Mouse (Mus musculus) liver, postnatal 0 days (tissue): ENCODE data around the gene Omp. TPM values are rescaled to one million over a fixed set of nuclear protein-coding genes. Genes with fewer than 3 reads are reported as not detected.

Experiments used
- ATAC-seq: fragments of 200-750 bp; cut with Nextera tagmentation; 2 replicates; pipeline ENCODE4 v1.8.0; 2017; ENCODE audit warnings: mild to moderate bottlenecking, moderate library complexity
- DNase-seq: peaks from one replicate; pipeline ENCODE4 v3.0.0-alpha.2; 2016
- H3K27ac ChIP-seq: fragments of 300-500 bp; sonication (generic); 2 replicates; pipeline ENCODE4 v1.5.1; 2014; ENCODE audit warnings: antibody characterized with exemption, moderate library complexity, mild to moderate bottlenecking, low read depth
- H3K27me3 ChIP-seq: fragments of 300-500 bp; sonication (generic); 2 replicates; pipeline ENCODE4 v1.6.1; 2014; ENCODE audit warnings: low read length, control low read depth, mixed read lengths; ENCODE audit not compliant: insufficient read depth
- H3K36me3 ChIP-seq: fragments of 300-500 bp; sonication (generic); replicated peaks from 2 replicates; pipeline ENCODE4 v1.6.1; 2014; ENCODE audit warnings: mild to moderate bottlenecking, control low read depth, low read length, moderate library complexity, mixed read lengths; ENCODE audit not compliant: insufficient read depth
- H3K4me1 ChIP-seq: fragments of 300-500 bp; sonication (generic); 2 replicates; pipeline ENCODE4 v1.6.1; 2014; ENCODE audit warnings: antibody characterized with exemption, mild to moderate bottlenecking, control low read depth; ENCODE audit not compliant: insufficient read depth
- H3K4me2 ChIP-seq: fragments of 300-500 bp; sonication (generic); 2 replicates; pipeline ENCODE4 v1.6.1; 2014; ENCODE audit warnings: low read depth, mild to moderate bottlenecking, low read length, moderate library complexity, mixed read lengths
- H3K4me3 ChIP-seq: fragments of 300-500 bp; sonication (generic); 2 replicates; pipeline ENCODE4 v1.5.1; 2014; ENCODE audit warnings: low read depth, low read length
- H3K9ac ChIP-seq: fragments of 300-500 bp; sonication (generic); replicated peaks from 2 replicates; pipeline ENCODE4 v1.6.1; 2014; ENCODE audit warnings: mild to moderate bottlenecking, moderate library complexity
- H3K9me3 ChIP-seq: fragments of 300-500 bp; sonication (generic); 2 replicates; pipeline ENCODE4 v1.6.1; 2016; ENCODE audit warnings: mild to moderate bottlenecking, control low read depth, low read length, mixed read lengths
- CTCF ChIP-seq: sonication (generic); IDR thresholded peaks from 2 replicates; pipeline ENCODE4 v1.5.1; 2016; ENCODE audit warnings: antibody characterized with exemption, low read depth
- EP300 ChIP-seq: IDR thresholded peaks from 2 replicates; pipeline ENCODE4 v1.6.1; 2016; ENCODE audit warnings: antibody characterized with exemption, low read depth, mild to moderate bottlenecking
- WGBS: fragments of 180-500 bp; shearing (Covaris S2); extraction: QIAGEN DNeasy Blood & Tissue Kit; methylation state at CpG from one replicate; pipeline ENCODE4 v1.1.7; 2014; ENCODE audit not compliant: insufficient replicate concordance; 5-methylcytosine and 5-hydroxymethylcytosine counted together
- polyA plus RNA-seq: library from polyadenylated mRNA; unstranded; fragments of >200 nt; fragmentation: Nextera tagmentation; extraction: Ambion mirVana; gene quantifications from 2 replicates; pipeline ENCODE4 v1.2.1, GENCODE M21; 2015

Omp gene
- polyA plus RNA-seq, 1 experiment from 2014 or later = 0.23 TPM

DNA sequence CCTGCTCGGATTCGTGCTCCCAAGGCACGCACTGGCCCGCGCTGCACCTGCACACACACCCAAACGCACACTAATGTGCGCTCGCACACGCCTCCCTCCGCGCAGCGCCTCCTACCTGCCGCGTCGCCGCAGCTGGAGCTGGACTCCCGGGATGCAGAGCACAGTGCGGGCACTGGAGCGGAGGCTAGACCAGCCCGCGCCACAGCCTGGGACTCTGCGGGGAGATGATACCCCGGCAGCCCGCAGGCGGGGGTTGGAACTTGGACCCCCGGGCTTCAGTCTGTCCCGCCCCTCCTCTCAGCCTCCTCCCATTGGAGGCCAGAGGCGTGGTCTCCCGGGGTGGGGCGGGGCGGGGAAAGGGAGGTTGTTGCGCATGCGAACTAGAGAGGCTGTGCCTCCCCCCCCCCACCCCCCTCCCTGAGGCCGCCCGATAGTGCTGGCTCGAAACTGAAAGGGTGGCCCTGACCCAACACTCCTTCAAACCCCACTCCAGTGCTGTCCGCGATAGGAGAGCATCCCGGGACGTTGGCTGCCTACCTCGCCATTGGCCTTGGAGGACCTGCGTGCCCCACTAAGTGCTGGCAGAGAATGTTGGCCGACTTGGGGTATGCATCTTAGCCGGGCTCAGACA lies 32.7 kb upstream of the Omp start, which contains the start of gene Capn5:
Gene Capn5 (minus strand): TSS at position 346 of the 631 bp plus-strand sequence.
- H3K9me3 ChIP-seq = no peaks in the 10 kb centered on the region
- peak within 1 kb of the TSS; percentile 90 for H3K4me2 ChIP-seq
- H3K36me3 ChIP-seq = no peaks in the 10 kb centered on the region
- WGBS = under 1% methylated on average over 35 of the region's 44 CpGs
- peak within 1 kb of the TSS; percentile 56 for H3K9ac ChIP-seq
- H3K4me3 ChIP-seq = peak within 1 kb of the TSS; percentile 81
- H3K4me1 ChIP-seq = peaks cover 50% of the 10 kb centered on the region
- ATAC-seq = peak; percentile 86
- TF ChIP-seq CTCF (peak; percentile 94), EP300 (no peak)
- DNase-seq = peak; percentile 94
- H3K27me3 ChIP-seq = no peaks in the 10 kb centered on the region
- peak within 1 kb of the TSS; percentile 77 for H3K27ac ChIP-seq

- DNase-seq = no peak
- H3K9me3 ChIP-seq = no peaks in the 10 kb centered on the region
- H3K4me2 ChIP-seq = peak overlapping the region; percentile 90
- peak overlapping the region; percentile 77 for H3K27ac ChIP-seq
- peak overlapping the region; percentile 81 for H3K4me3 ChIP-seq
- TF ChIP-seq CTCF (no peak), EP300 (no peak)
- 2% methylated on average over 9 of the region's 9 CpGs for WGBS
- H3K27me3 ChIP-seq = no peaks in the 10 kb centered on the region
- H3K36me3 ChIP-seq = no peaks in the 10 kb centered on the region
- H3K4me1 ChIP-seq = peaks cover 55% of the 10 kb centered on the region
- ATAC-seq = no peak
- H3K9ac ChIP-seq = peak overlapping the region; percentile 56
These were observed 32.2 kb upstream of the Omp start for GRCm38 (mm10) chr7:98177566-98177928.

DNA sequence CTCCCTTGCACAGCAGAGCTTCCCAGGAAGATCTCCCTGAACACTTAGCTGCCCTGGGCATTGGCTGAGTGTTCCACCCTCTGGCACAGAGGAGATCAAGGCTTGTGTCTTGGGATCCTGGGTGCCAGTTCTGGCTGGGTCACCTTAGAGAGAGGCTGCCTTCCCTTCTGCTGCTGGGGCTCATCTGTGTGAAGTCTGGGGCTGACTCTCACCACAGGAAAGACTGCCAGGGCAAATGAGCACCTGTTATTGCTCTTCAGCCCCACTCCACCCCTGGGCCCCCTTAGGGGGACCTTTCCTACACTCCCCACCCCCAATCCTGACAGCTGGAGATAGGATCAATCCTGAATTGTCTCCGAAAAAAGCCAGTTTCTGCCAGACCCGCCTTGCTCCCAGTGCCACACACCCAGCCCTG lies 31.8 kb upstream of the Omp start:
- no peak for DNase-seq
- Histone ChIP-seq H3K27ac (peak overlapping the region; percentile 77), H3K4me3 (peak overlapping the region; percentile 81)

GRCm38 (mm10) chr7:98176322-98177070 lies 31.2 kb upstream of the Omp start:
- H3K4me1 ChIP-seq = peaks cover 66% of the 10 kb centered on the region
- peak overlapping the region; percentile 81 for H3K4me3 ChIP-seq
- 43% methylated on average over 8 of the region's 8 CpGs for WGBS
- H3K9me3 ChIP-seq = no peaks in the 10 kb centered on the region
- no peak for TF ChIP-seq CTCF
- TF ChIP-seq EP300 = no peak
- no peak for ATAC-seq
- no peaks in the 10 kb centered on the region for H3K27me3 ChIP-seq
- H3K4me2 ChIP-seq = peak overlapping the region; percentile 90
- H3K9ac ChIP-seq = peak overlapping the region; percentile 56
- H3K36me3 ChIP-seq = no peaks in the 10 kb centered on the region
- peak; percentile 48 for DNase-seq
- H3K27ac ChIP-seq = peak overlapping the region; percentile 77

More for the DNA sequence above, 31.8 kb upstream of the Omp start:
- Histone ChIP-seq H3K4me2 (peak overlapping the region; percentile 90), H3K9ac (peak overlapping the region; percentile 56), H3K9me3 (no peaks in the 10 kb centered on the region), H3K4me1 (peaks cover 60% of the 10 kb centered on the region), H3K36me3 (no peaks in the 10 kb centered on the region), H3K27me3 (no peaks in the 10 kb centered on the region)
- no peak for ATAC-seq
- no peak for TF ChIP-seq EP300
- TF ChIP-seq CTCF = no peak
- 27% methylated on average over 2 of the region's 2 CpGs for WGBS

DNA sequence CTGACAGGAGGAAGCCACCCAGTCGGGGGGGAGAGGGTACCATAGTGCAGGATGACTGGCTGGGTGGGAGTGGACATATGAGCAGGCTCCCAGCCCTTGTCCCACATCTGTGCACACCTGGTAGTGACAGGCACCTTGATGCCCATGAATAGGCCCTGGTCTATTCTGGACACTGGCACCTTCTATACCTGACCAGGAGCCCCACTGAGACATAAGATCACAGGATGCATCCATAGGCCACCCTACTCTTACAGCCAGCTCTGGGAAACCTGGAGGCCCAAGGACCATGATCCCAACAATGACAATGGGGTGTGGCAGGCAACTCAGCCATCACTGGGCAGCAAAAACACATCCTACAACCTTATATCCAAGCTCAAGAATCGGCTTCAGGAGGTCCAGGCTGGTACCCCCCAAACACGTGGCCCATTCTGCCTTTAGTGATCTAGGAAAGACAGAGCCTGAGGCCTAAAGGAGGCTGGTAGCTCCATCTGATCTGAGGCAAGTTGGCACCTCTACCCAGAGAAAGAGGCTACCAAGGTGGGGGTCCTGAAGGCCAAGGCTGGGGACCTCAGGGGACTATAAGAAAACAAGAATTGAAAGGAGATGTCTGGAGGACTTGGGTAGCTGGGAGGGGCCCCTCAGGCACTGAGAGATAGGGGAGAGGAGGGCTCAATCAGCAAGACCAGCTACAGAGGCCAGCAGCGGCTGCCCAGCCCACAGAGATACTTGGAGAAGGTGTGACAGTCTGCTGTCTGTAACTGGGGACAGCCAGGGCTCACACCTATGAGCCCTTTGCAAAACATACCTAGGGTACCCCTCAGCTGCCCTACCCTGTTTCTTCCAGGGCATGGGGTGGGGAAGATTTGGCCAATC lies 29.8 kb upstream of the Omp start:
- Histone ChIP-seq H3K9ac (peak overlapping the region; percentile 67), H3K4me2 (peak overlapping the region; percentile 90), H3K27ac (peak overlapping the region; percentile 87), H3K4me3 (peak overlapping the region; percentile 81; the same call in 1 of the 2 replicates), H3K36me3 (no peaks in the 10 kb centered on the region), H3K27me3 (no peaks in the 10 kb centered on the region), H3K4me1 (peaks cover 79% of the 10 kb centered on the region), H3K9me3 (no peaks in the 10 kb centered on the region)
- WGBS = 60% methylated on average over 4 of the region's 4 CpGs
- ATAC-seq (peak; percentile 57), DNase-seq (peak; percentile 68)
- TF ChIP-seq EP300 = peak; percentile 88
- TF ChIP-seq CTCF = no peak
